Mouse (Mus musculus) gastrocnemius, adult 2 months (tissue): ENCODE measurements at regions not wholly inside any gene's neighbourhood (a gene's known extent, or its start where the extent isn't known, plus 50 kb on each side); places are given as distances from the start of the nearest gene placed in this dataset.

Experiments
- DNase-seq: peaks from one replicate; pipeline ENCODE4 v3.0.0; 2022
- H3K27ac ChIP-seq: fragments of 200-600 bp; 2 replicates; pipeline ENCODE4 v1.8.1; 2022; ENCODE audit warnings: mild to moderate bottlenecking
- H3K4me3 ChIP-seq: fragments of 200-600 bp; 2 replicates; pipeline ENCODE4 v1.8.1; 2022; ENCODE audit warnings: mild to moderate bottlenecking, moderate library complexity
- CTCF ChIP-seq: fragments of 200-600 bp; IDR thresholded peaks from 2 replicates; pipeline ENCODE4 v1.8.1; 2022; ENCODE audit warnings: antibody characterized with exemption, mild to moderate bottlenecking, moderate library complexity
- intact Hi-C: fragments of 180-260 bp; cut with DNase I; formaldehyde crosslinking; loops from one replicate; pipeline ENCODE4 v1.15.1; 2025

GRCm38 (mm10) chr4:114334850-114335249 lies 71.7 kb upstream of the Trabd2b start:
- intact Hi-C loops: no loop called here
- TF ChIP-seq CTCF: no peak
- no peak overlapping the region for H3K27ac ChIP-seq

GRCm38 (mm10) chr4:114336029-114336746 lies 70.3 kb upstream of the Trabd2b start:
- intact Hi-C loops: no loop called here
- no peak for DNase-seq
- H3K4me3 ChIP-seq: no peak overlapping the region
- no peak overlapping the region for H3K27ac ChIP-seq
- TF ChIP-seq CTCF: no peak

More at GRCm38 (mm10) chr4:114334850-114335249, 71.7 kb upstream of the Trabd2b start:
- no peak overlapping the region for H3K4me3 ChIP-seq
- DNase-seq: no peak

GRCm38 (mm10) chr4:114336747-114337090 lies 69.8 kb upstream of the Trabd2b start:
- no peak for TF ChIP-seq CTCF
- intact Hi-C loops: no loop called here
- Histone ChIP-seq H3K4me3 (no peak overlapping the region), H3K27ac (no peak overlapping the region)
- DNase-seq: no peak

GRCm38 (mm10) chr4:114339793-114340192 lies 66.7 kb upstream of the Trabd2b start:
- intact Hi-C loops: no loop called here
- H3K27ac ChIP-seq: no peak overlapping the region
- no peak overlapping the region for H3K4me3 ChIP-seq
- TF ChIP-seq CTCF: no peak
- DNase-seq: no peak

- intact Hi-C loops: no loop called here
- Histone ChIP-seq H3K4me3 (no peak overlapping the region), H3K27ac (no peak overlapping the region)
- no peak for TF ChIP-seq CTCF
- DNase-seq: no peak
Observed at GRCm38 (mm10) chr4:114345154-114345553, 61.4 kb upstream of the Trabd2b start.

GRCm38 (mm10) chr4:114346068-114346747 lies 60.3 kb upstream of the Trabd2b start:
- Histone ChIP-seq H3K4me3 (no peak overlapping the region), H3K27ac (no peak overlapping the region)
- intact Hi-C loops: loop anchor here (2.0 kb wide), 1 partner anchor 289 kb away; no protein-coding TSS in a partner anchor
- peak; percentile 26 for DNase-seq
- peak; percentile 70 for TF ChIP-seq CTCF

GRCm38 (mm10) chr4:114346884-114347283 lies 59.6 kb upstream of the Trabd2b start:
- no peak for TF ChIP-seq CTCF

GRCm38 (mm10) chr4:114349601-114350000 lies 56.9 kb upstream of the Trabd2b start:
- Histone ChIP-seq H3K27ac (no peak overlapping the region), H3K4me3 (no peak overlapping the region)
- no peak for DNase-seq
- intact Hi-C loops: no loop called here
- no peak for TF ChIP-seq CTCF

More at GRCm38 (mm10) chr4:114346884-114347283, 59.6 kb upstream of the Trabd2b start:
- intact Hi-C loops: loop anchor here (2.0 kb wide), 1 partner anchor 288 kb away; no protein-coding TSS in a partner anchor
- Histone ChIP-seq H3K4me3 (no peak overlapping the region), H3K27ac (no peak overlapping the region)
- no peak for DNase-seq

- intact Hi-C loops: no loop called here
- no peak for TF ChIP-seq CTCF
- no peak overlapping the region for H3K27ac ChIP-seq
- no peak overlapping the region for H3K4me3 ChIP-seq
- DNase-seq: no peak
Observed at GRCm38 (mm10) chr4:114351282-114351681, 55.2 kb upstream of the Trabd2b start.

GRCm38 (mm10) chr4:114353058-114353457 lies 53.5 kb upstream of the Trabd2b start:
- H3K4me3 ChIP-seq: no peak overlapping the region
- TF ChIP-seq CTCF: no peak
- intact Hi-C loops: no loop called here
- no peak for DNase-seq
- no peak overlapping the region for H3K27ac ChIP-seq
